Mouse (Mus musculus) embryonic facial prominence, embryonic 14.5 days (tissue): ENCODE measurements around the gene Hdgfl2. TPM values are rescaled to one million over a fixed set of nuclear protein-coding genes. Genes with fewer than 3 reads are reported as not detected.
"Not testable (repeated sequence)": the region's sequence is repeated elsewhere in the genome, so short reads cannot be mapped to it uniquely, and the experiment has no call there.

ENCODE experiments used
- ATAC-seq: fragments of 200-750 bp; cut with Nextera tagmentation; 2 replicates; pipeline ENCODE4 v1.8.0; 2017; ENCODE audit warnings: low read depth, moderate number of reproducible peaks, moderate TSS enrichment
- DNase-seq: peaks from one replicate; pipeline ENCODE4 v3.0.0-alpha.2; 2015; ENCODE audit warnings: low spot score
- H3K27ac ChIP-seq: fragments of 300-500 bp; sonication (generic); replicated peaks from 2 replicates; pipeline ENCODE4 v1.5.1; 2014; ENCODE audit warnings: low read depth, mild to moderate bottlenecking, low read length, moderate library complexity
- H3K27me3 ChIP-seq: fragments of 300-500 bp; sonication (generic); replicated peaks from 2 replicates; pipeline ENCODE4 v1.6.1; 2014; ENCODE audit warnings: low read length; ENCODE audit not compliant: control insufficient read depth, insufficient read depth
- H3K36me3 ChIP-seq: fragments of 300-500 bp; sonication (generic); 2 replicates; pipeline ENCODE4 v1.6.1; 2014; ENCODE audit warnings: low read length, mixed read lengths; ENCODE audit not compliant: control insufficient read depth, insufficient read depth
- H3K4me1 ChIP-seq: fragments of 300-500 bp; sonication (generic); 2 replicates; pipeline ENCODE4 v1.6.1; 2014; ENCODE audit warnings: antibody characterized with exemption, low read length; ENCODE audit not compliant: control insufficient read depth, insufficient read depth
- H3K4me2 ChIP-seq: fragments of 300-500 bp; sonication (generic); 2 replicates; pipeline ENCODE4 v1.6.1; 2014; ENCODE audit warnings: low read depth, mild to moderate bottlenecking, low read length, moderate library complexity, mixed read lengths
- H3K4me3 ChIP-seq: fragments of 300-500 bp; sonication (generic); 2 replicates; pipeline ENCODE4 v1.5.1; 2014; ENCODE audit warnings: low read depth, mild to moderate bottlenecking, low read length
- H3K9ac ChIP-seq: fragments of 300-500 bp; sonication (generic); 2 replicates; pipeline ENCODE4 v1.6.1; 2014; ENCODE audit warnings: low read depth, mild to moderate bottlenecking, low read length, moderate library complexity, mixed read lengths
- H3K9me3 ChIP-seq: fragments of 300-500 bp; sonication (generic); 2 replicates; pipeline ENCODE4 v1.6.1; 2016; ENCODE audit warnings: low read length; ENCODE audit not compliant: control insufficient read depth
- WGBS: fragments of 180-500 bp; shearing (Covaris S2); extraction: QIAGEN DNeasy Blood & Tissue Kit; methylation state at CpG from one replicate; pipeline ENCODE4 v1.1.7; 2014; 5-methylcytosine and 5-hydroxymethylcytosine counted together
- polyA plus RNA-seq: library from polyadenylated mRNA; unstranded; fragments of >200 nt; fragmentation: Nextera tagmentation; extraction: Ambion mirVana; gene quantifications from 2 replicates; pipeline ENCODE4 v1.2.1, GENCODE M21; 2014

Hdgfl2 gene
- polyA plus RNA-seq, 1 experiment from 2014 or later: 75.6 TPM

DNA sequence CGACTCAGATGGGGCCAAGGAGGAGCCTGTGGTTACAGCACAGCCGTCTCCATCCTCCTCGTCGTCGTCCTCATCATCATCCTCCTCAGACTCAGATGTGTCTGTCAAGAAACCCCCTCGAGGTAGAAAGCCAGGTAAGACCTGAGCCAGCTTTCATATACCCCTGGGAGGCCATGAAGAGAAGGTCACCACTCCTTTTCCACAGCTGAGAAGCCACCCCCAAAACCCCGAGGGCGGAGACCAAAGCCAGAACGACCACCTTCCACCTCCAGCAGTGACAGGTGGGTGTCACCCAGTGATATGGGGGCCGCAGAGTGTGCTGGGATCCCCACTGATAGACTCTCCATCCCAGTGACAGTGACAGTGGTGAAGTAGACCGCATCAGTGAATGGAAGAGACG is 17.4 kb downstream of the Hdgfl2 start:
- H3K27ac ChIP-seq: no peak overlapping the region
- no peak overlapping the region for H3K9ac ChIP-seq
- DNase-seq (no peak), ATAC-seq (no peak)
- H3K36me3 ChIP-seq: peaks cover 84% of the 10 kb centered on the region
- H3K4me1 ChIP-seq: no peaks in the 10 kb centered on the region
- H3K9me3 ChIP-seq: no peaks in the 10 kb centered on the region
- no peak overlapping the region for H3K4me2 ChIP-seq
- 88% methylated on average over 12 of the region's 12 CpGs for WGBS
- H3K4me3 ChIP-seq: no peak overlapping the region
- no peaks in the 10 kb centered on the region for H3K27me3 ChIP-seq

GRCm38 (mm10) chr17:56098180-56098579 is 18.7 kb downstream of the Hdgfl2 start:
- peaks cover 90% of the 10 kb centered on the region for H3K36me3 ChIP-seq
- H3K4me2 ChIP-seq: no peak overlapping the region
- WGBS: 92% methylated on average over 8 of the region's 8 CpGs
- no peaks in the 10 kb centered on the region for H3K9me3 ChIP-seq
- H3K27ac ChIP-seq: no peak overlapping the region
- H3K4me3 ChIP-seq: no peak overlapping the region
- ATAC-seq: no peak
- H3K27me3 ChIP-seq: no peaks in the 10 kb centered on the region
- no peak overlapping the region for H3K9ac ChIP-seq
- no peaks in the 10 kb centered on the region for H3K4me1 ChIP-seq
- DNase-seq: no peak

GRCm38 (mm10) chr17:56098711-56099572 is 19.5 kb downstream of the Hdgfl2 start:
- Histone ChIP-seq H3K9ac (no peak overlapping the region), H3K27me3 (no peaks in the 10 kb centered on the region), H3K36me3 (peaks cover 90% of the 10 kb centered on the region), H3K9me3 (no peaks in the 10 kb centered on the region), H3K4me2 (no peak overlapping the region), H3K4me3 (no peak overlapping the region), H3K4me1 (no peaks in the 10 kb centered on the region), H3K27ac (no peak overlapping the region)
- WGBS: 91% methylated on average over 15 of the region's 15 CpGs
- ATAC-seq (no peak), DNase-seq (no peak)

GRCm38 (mm10) chr17:56100811-56101210 is 21.4 kb downstream of the Hdgfl2 start:
- Histone ChIP-seq H3K9ac (no peak overlapping the region), H3K4me3 (no peak overlapping the region), H3K4me2 (no peak overlapping the region), H3K27me3 (no peaks in the 10 kb centered on the region), H3K9me3 (no peaks in the 10 kb centered on the region), H3K36me3 (peaks cover 81% of the 10 kb centered on the region), H3K4me1 (no peaks in the 10 kb centered on the region), H3K27ac (no peak overlapping the region)
- ATAC-seq: no peak
- no peak for DNase-seq
- WGBS: 96% methylated on average over 2 of the region's 3 CpGs

GRCm38 (mm10) chr17:56102158-56102557 is 22.7 kb downstream of the Hdgfl2 start:
- DNase-seq (no peak), ATAC-seq (no peak)
- Histone ChIP-seq H3K4me3 (no peak overlapping the region), H3K9me3 (no peaks in the 10 kb centered on the region), H3K36me3 (peaks cover 67% of the 10 kb centered on the region), H3K4me2 (no peak overlapping the region), H3K27ac (no peak overlapping the region), H3K9ac (no peak overlapping the region), H3K27me3 (no peaks in the 10 kb centered on the region), H3K4me1 (no peaks in the 10 kb centered on the region)
- 100% methylated on average over 5 of the region's 5 CpGs for WGBS

DNA sequence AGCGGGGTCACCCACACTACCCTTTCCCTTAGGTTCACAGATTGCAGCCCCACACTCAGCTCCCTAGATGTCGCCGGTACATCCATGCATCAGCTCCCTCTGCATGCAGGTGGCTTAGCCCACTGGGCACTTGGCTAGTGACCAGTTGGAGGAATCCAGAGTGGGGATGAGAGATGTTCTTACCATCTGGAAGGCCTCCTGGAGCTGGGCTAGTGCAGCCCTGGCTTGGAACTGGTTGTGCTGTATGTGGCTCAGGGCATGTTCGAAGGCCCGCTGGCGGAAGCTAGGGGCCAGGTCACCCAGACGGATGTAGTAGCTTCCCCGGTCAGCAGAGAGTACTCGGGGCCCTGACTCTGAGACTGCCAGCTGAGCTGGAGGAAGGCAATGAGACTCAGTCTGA is 23.5 kb downstream of the Hdgfl2 start:
- no peak overlapping the region for H3K9ac ChIP-seq
- no peaks in the 10 kb centered on the region for H3K4me1 ChIP-seq
- peaks cover 59% of the 10 kb centered on the region for H3K36me3 ChIP-seq
- H3K4me2 ChIP-seq: no peak overlapping the region
- ATAC-seq (no peak), DNase-seq (no peak)
- H3K27me3 ChIP-seq: no peaks in the 10 kb centered on the region
- 90% methylated on average over 9 of the region's 9 CpGs for WGBS
- H3K4me3 ChIP-seq: no peak overlapping the region
- H3K9me3 ChIP-seq: no peaks in the 10 kb centered on the region
- no peak overlapping the region for H3K27ac ChIP-seq

DNA sequence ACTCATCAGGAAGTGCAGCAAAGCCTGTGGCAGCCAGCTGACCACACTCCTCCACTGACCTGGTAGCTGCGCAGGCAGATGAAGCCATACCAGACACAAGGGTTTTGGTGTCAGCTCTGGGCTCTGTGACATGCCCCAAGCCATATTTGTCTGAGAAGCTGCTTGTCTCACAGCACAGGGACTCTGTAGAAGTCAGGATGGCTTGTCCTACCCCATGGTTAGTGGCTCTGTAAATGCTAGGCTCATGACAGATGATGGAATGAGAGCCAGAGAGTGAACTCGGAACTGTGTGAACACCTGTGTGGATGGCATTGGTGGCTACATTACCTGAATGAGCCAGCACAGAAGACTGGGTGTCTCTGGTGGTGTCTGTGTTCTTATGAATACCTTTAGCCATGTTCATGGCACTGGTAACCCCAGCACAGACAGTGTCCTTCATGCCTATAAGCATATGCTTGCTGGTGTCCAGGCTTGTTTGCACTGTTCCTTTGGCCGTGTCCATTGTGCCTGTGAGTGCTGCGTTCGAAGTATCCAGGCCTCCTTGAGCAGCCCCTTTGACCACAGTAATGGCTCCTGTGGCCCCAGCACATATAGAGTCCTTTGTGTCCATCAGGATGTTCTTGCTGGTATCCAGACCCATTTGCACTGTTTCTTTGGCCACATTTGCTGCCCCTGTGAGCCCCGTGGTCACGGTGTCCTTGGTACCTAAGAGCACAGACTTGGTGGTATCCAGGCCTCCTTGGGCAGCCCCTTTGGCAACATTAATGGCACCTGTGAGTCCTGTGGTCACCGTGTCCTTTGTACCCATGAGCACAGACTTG is 24.2 kb downstream of the Hdgfl2 start:
- Histone ChIP-seq H3K9me3 (no peaks in the 10 kb centered on the region), H3K27me3 (no peaks in the 10 kb centered on the region), H3K4me3 (no peak overlapping the region), H3K9ac (no peak overlapping the region), H3K27ac (no peak overlapping the region), H3K4me2 (no peak overlapping the region), H3K36me3 (peaks cover 52% of the 10 kb centered on the region), H3K4me1 (no peaks in the 10 kb centered on the region)
- WGBS: 93% methylated on average over 8 of the region's 8 CpGs
- no peak for ATAC-seq
- DNase-seq: no peak

GRCm38 (mm10) chr17:56104821-56105220 is 25.4 kb downstream of the Hdgfl2 start:
- H3K27me3 ChIP-seq, H3K9ac ChIP-seq, H3K4me3 ChIP-seq, H3K4me2 ChIP-seq, H3K9me3 ChIP-seq, H3K4me1 ChIP-seq, ATAC-seq, DNase-seq, H3K27ac ChIP-seq: not testable (repeated sequence)
- peaks cover 42% of the 10 kb centered on the region for H3K36me3 ChIP-seq
- WGBS: 100% methylated on average over 2 of the region's 5 CpGs
